Mouse (Mus musculus): ENCODE data around the gene Il20. TPM values are rescaled to one million over a fixed set of nuclear protein-coding genes. Genes with fewer than 3 reads are reported as not detected.
A peak's percentile ranks its signal among the peaks of the same experiment; 100 is the strongest.

The Il20 gene
- polyA plus RNA-seq, 1 experiment from 2014 or later, result not detected

GRCm38 (mm10) chr1:130902505-130902904 is 8.7 kb downstream of the Il20 start:
- no peaks in the 10 kb centered on the region for H3K4me1 ChIP-seq (ENCODE audit: control insufficient read depth, insufficient read depth, low read length)
- no peak overlapping the region for H3K4me2 ChIP-seq (ENCODE audit: low read length)
- H3K4me3 ChIP-seq (ENCODE audit: low read depth, low read length), result no peak overlapping the region
- H3K27ac ChIP-seq (ENCODE audit: low read depth, low read length), result no peak overlapping the region
- WGBS, result 87% methylated on average over 7 of the region's 7 CpGs
- H3K36me3 ChIP-seq (ENCODE audit: control insufficient read depth, insufficient read depth, low read length), result no peaks in the 10 kb centered on the region
- no peak for ATAC-seq
- DNase-seq (ENCODE audit: low spot score), result no peak
- no peak overlapping the region for H3K9ac ChIP-seq (ENCODE audit: low read length)
- H3K27me3 ChIP-seq (replicated peaks; ENCODE audit: control insufficient read depth, insufficient read depth, low read length), result no peaks in the 10 kb centered on the region
- H3K9me3 ChIP-seq (replicated peaks; ENCODE audit: control insufficient read depth, low read length), result no peaks in the 10 kb centered on the region

GRCm38 (mm10) chr1:130894468-130894867 is 16.8 kb downstream of the Il20 start:
- H3K4me1 ChIP-seq (ENCODE audit: control insufficient read depth, insufficient read depth, low read length), result no peaks in the 10 kb centered on the region
- no peaks in the 10 kb centered on the region for H3K9me3 ChIP-seq (replicated peaks; ENCODE audit: control insufficient read depth, low read length)
- ATAC-seq (no peak), DNase-seq (ENCODE audit: low spot score) (no peak)
- H3K4me3 ChIP-seq (ENCODE audit: low read depth, low read length), result no peak overlapping the region
- H3K36me3 ChIP-seq (ENCODE audit: control insufficient read depth, insufficient read depth, low read length), result no peaks in the 10 kb centered on the region
- H3K4me2 ChIP-seq (ENCODE audit: low read length), result no peak overlapping the region
- no peak overlapping the region for H3K27ac ChIP-seq (ENCODE audit: low read depth, low read length)
- WGBS, result 24% methylated on average over 6 of the region's 6 CpGs
- no peaks in the 10 kb centered on the region for H3K27me3 ChIP-seq (replicated peaks; ENCODE audit: control insufficient read depth, insufficient read depth, low read length)
- no peak overlapping the region for H3K9ac ChIP-seq (ENCODE audit: low read length)

GRCm38 (mm10) chr1:130893329-130894040 is 17.8 kb downstream of the Il20 start:
- H3K9ac ChIP-seq (ENCODE audit: low read length), result no peak overlapping the region
- DNase-seq (ENCODE audit: low spot score), result no peak
- no peaks in the 10 kb centered on the region for H3K36me3 ChIP-seq (ENCODE audit: control insufficient read depth, insufficient read depth, low read length)
- 67% methylated on average over 9 of the region's 9 CpGs for WGBS
- no peaks in the 10 kb centered on the region for H3K4me1 ChIP-seq (ENCODE audit: control insufficient read depth, insufficient read depth, low read length)
- no peak overlapping the region for H3K27ac ChIP-seq (ENCODE audit: low read depth, low read length)
- no peak for ATAC-seq
- H3K4me2 ChIP-seq (ENCODE audit: low read length), result no peak overlapping the region
- no peaks in the 10 kb centered on the region for H3K9me3 ChIP-seq (replicated peaks; ENCODE audit: control insufficient read depth, low read length)
- H3K27me3 ChIP-seq (replicated peaks; ENCODE audit: control insufficient read depth, insufficient read depth, low read length), result no peaks in the 10 kb centered on the region
- H3K4me3 ChIP-seq (ENCODE audit: low read depth, low read length), result no peak overlapping the region

- 52% methylated on average over 1 of the region's 1 CpGs for WGBS
- Histone ChIP-seq H3K36me3 (ENCODE audit: control insufficient read depth, insufficient read depth, low read length) (no peaks in the 10 kb centered on the region), H3K4me3 (ENCODE audit: low read depth, low read length) (no peak overlapping the region), H3K4me2 (ENCODE audit: low read length) (no peak overlapping the region), H3K27ac (ENCODE audit: low read depth, low read length) (no peak overlapping the region), H3K4me1 (ENCODE audit: control insufficient read depth, insufficient read depth, low read length) (no peaks in the 10 kb centered on the region), H3K27me3 (replicated peaks; ENCODE audit: control insufficient read depth, insufficient read depth, low read length) (no peaks in the 10 kb centered on the region), H3K9me3 (replicated peaks; ENCODE audit: control insufficient read depth, low read length) (no peaks in the 10 kb centered on the region), H3K9ac (ENCODE audit: low read length) (no peak overlapping the region)
- no peak for DNase-seq (ENCODE audit: low spot score)
- ATAC-seq, result no peak
These were observed 18.8 kb downstream of the Il20 start for GRCm38 (mm10) chr1:130892446-130892845.

GRCm38 (mm10) chr1:130887354-130887753 is 23.9 kb downstream of the Il20 start, which contains the start of gene Il24:
TSS of gene Il24 (minus strand) at chr1:130887454.
- no peak for DNase-seq (ENCODE audit: low spot score)
- no peaks in the 10 kb centered on the region for H3K27me3 ChIP-seq (replicated peaks; ENCODE audit: control insufficient read depth, insufficient read depth, low read length)
- H3K9ac ChIP-seq (ENCODE audit: low read length), result no peak within 1 kb of the TSS
- ATAC-seq, result no peak
- no peaks in the 10 kb centered on the region for H3K9me3 ChIP-seq (replicated peaks; ENCODE audit: control insufficient read depth, low read length)
- no peaks in the 10 kb centered on the region for H3K4me1 ChIP-seq (ENCODE audit: control insufficient read depth, insufficient read depth, low read length)
- no peak within 1 kb of the TSS for H3K27ac ChIP-seq (ENCODE audit: low read depth, low read length)
- H3K4me3 ChIP-seq (ENCODE audit: low read depth, low read length), result no peak within 1 kb of the TSS
- H3K4me2 ChIP-seq (ENCODE audit: low read length), result no peak within 1 kb of the TSS
- H3K36me3 ChIP-seq (ENCODE audit: control insufficient read depth, insufficient read depth, low read length), result no peaks in the 10 kb centered on the region

GRCm38 (mm10) chr1:130883146-130883545 is 28.1 kb downstream of the Il20 start:
- Histone ChIP-seq H3K4me2 (ENCODE audit: low read length) (no peak overlapping the region), H3K9me3 (replicated peaks; ENCODE audit: control insufficient read depth, low read length) (no peaks in the 10 kb centered on the region), H3K36me3 (ENCODE audit: control insufficient read depth, insufficient read depth, low read length) (no peaks in the 10 kb centered on the region), H3K27ac (ENCODE audit: low read depth, low read length) (no peak overlapping the region), H3K4me1 (ENCODE audit: control insufficient read depth, insufficient read depth, low read length) (no peaks in the 10 kb centered on the region), H3K4me3 (ENCODE audit: low read depth, low read length) (no peak overlapping the region), H3K27me3 (replicated peaks; ENCODE audit: control insufficient read depth, insufficient read depth, low read length) (no peaks in the 10 kb centered on the region), H3K9ac (ENCODE audit: low read length) (no peak overlapping the region)
- 90% methylated on average over 4 of the region's 4 CpGs for WGBS
- DNase-seq (ENCODE audit: low spot score) (no peak), ATAC-seq (no peak)

GRCm38 (mm10) chr1:130879927-130880326 is 31.3 kb downstream of the Il20 start:
- WGBS, result 93% methylated on average over 7 of the region's 7 CpGs
- no peak for ATAC-seq
- H3K4me3 ChIP-seq (ENCODE audit: low read depth, low read length), result no peak overlapping the region
- no peaks in the 10 kb centered on the region for H3K4me1 ChIP-seq (ENCODE audit: control insufficient read depth, insufficient read depth, low read length)
- H3K9ac ChIP-seq (ENCODE audit: low read length), result no peak overlapping the region
- DNase-seq (ENCODE audit: low spot score), result no peak
- no peaks in the 10 kb centered on the region for H3K27me3 ChIP-seq (replicated peaks; ENCODE audit: control insufficient read depth, insufficient read depth, low read length)
- no peak overlapping the region for H3K4me2 ChIP-seq (ENCODE audit: low read length)
- no peak overlapping the region for H3K27ac ChIP-seq (ENCODE audit: low read depth, low read length)
- no peaks in the 10 kb centered on the region for H3K36me3 ChIP-seq (ENCODE audit: control insufficient read depth, insufficient read depth, low read length)
- H3K9me3 ChIP-seq (replicated peaks; ENCODE audit: control insufficient read depth, low read length), result no peaks in the 10 kb centered on the region

- H3K27ac ChIP-seq (ENCODE audit: low read depth, low read length), result no peak overlapping the region
- ATAC-seq, result peak; percentile 82
- peak overlapping the region; percentile 35 for H3K4me3 ChIP-seq (ENCODE audit: low read depth, low read length)
- H3K36me3 ChIP-seq (ENCODE audit: control insufficient read depth, insufficient read depth, low read length), result no peaks in the 10 kb centered on the region
- no peaks in the 10 kb centered on the region for H3K4me1 ChIP-seq (ENCODE audit: control insufficient read depth, insufficient read depth, low read length)
- H3K27me3 ChIP-seq (replicated peaks; ENCODE audit: control insufficient read depth, insufficient read depth, low read length), result no peaks in the 10 kb centered on the region
- H3K9ac ChIP-seq (ENCODE audit: low read length), result peak overlapping the region; percentile 50
- peak overlapping the region; percentile 68 for H3K4me2 ChIP-seq (ENCODE audit: low read length)
- WGBS, result 2% methylated on average over 43 of the region's 43 CpGs
- no peaks in the 10 kb centered on the region for H3K9me3 ChIP-seq (replicated peaks; ENCODE audit: control insufficient read depth, low read length)
- peak; percentile 56 for DNase-seq (ENCODE audit: low spot score)
These were observed 33.2 kb downstream of the Il20 start for GRCm38 (mm10) chr1:130877889-130878614.

GRCm38 (mm10) chr1:130876931-130877509 is 34.2 kb downstream of the Il20 start:
- no peak overlapping the region for H3K9ac ChIP-seq (ENCODE audit: low read length)
- ATAC-seq (peak; percentile 40; the same call in 1 of the 2 replicates), DNase-seq (ENCODE audit: low spot score) (peak; percentile 94)
- H3K36me3 ChIP-seq (ENCODE audit: control insufficient read depth, insufficient read depth, low read length), result no peaks in the 10 kb centered on the region
- 18% methylated on average over 3 of the region's 3 CpGs for WGBS
- no peaks in the 10 kb centered on the region for H3K4me1 ChIP-seq (ENCODE audit: control insufficient read depth, insufficient read depth, low read length)
- H3K27ac ChIP-seq (ENCODE audit: low read depth, low read length), result no peak overlapping the region
- no peaks in the 10 kb centered on the region for H3K9me3 ChIP-seq (replicated peaks; ENCODE audit: control insufficient read depth, low read length)
- no peaks in the 10 kb centered on the region for H3K27me3 ChIP-seq (replicated peaks; ENCODE audit: control insufficient read depth, insufficient read depth, low read length)
- H3K4me2 ChIP-seq (ENCODE audit: low read length), result no peak overlapping the region
- H3K4me3 ChIP-seq (ENCODE audit: low read depth, low read length), result no peak overlapping the region
